Mouse (Mus musculus) lung, postnatal 4 days (tissue): Measurements from ENCODE around the gene Mt1.

ENCODE experiments used
- DNase-seq, 2 experiments: peaks; one replicate each; pipeline ENCODE4 v3.0.0; 2021

Gene Mt1

DNA sequence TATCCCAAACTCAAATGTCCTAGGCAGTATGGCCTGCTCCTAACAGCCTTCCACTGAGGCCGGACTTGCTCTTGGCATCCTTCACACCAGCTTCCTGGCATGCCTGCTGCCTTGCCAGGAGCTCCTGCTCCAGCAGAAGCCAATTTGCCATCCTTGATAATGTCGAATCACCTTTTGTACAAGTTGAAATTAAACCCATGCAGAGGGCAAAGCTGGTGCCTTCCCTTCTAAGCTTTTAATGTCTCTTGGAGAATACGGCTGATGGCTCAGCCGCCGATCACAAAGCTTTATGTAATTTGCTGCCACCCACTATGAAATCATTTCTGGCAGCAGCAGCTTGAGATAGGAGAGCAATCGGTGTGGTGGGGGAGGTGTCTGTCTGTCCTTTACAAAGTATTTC, 30.8 kb downstream of the Mt1 start:
- no peak for DNase-seq

DNA sequence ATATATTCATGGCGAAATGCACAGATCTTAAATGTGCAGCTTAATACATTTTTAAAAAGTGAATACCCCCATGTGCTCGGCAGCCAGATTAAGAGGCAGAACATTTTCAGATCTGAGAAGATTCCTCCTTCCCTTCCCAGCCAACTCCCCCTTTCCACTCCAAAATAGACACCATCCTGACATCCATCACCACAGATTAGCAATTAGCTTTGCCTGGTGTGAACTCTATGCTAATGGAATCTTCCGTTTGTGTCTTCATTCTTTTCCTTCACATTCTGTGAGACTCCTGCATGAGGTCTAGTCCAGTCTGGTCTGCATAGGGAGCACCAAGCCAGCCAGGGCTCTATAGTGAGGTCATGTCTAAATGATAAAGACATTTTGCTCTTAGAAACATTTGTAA, 31.3 kb downstream of the Mt1 start:
- DNase-seq = no peak

DNA sequence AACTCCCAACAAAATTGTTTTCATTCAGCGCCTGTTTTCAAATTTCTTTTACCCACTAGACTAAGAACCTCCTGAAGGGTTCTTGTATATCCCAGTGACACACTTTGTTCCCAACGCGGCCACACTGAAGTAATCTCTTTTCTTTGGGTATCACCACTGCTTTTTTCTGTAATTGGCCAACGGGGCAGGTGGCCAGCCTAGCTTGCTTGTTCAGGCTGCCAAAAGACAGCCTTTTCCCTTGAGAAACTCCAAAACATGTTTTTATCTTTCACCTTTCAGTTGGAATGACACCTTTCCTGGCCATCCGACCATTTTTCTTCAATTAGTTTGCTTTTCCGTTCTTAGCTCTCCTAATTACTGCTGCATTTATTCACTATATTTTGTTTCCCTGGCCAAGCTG, 34.9 kb downstream of the Mt1 start:
- no peak for DNase-seq

DNA sequence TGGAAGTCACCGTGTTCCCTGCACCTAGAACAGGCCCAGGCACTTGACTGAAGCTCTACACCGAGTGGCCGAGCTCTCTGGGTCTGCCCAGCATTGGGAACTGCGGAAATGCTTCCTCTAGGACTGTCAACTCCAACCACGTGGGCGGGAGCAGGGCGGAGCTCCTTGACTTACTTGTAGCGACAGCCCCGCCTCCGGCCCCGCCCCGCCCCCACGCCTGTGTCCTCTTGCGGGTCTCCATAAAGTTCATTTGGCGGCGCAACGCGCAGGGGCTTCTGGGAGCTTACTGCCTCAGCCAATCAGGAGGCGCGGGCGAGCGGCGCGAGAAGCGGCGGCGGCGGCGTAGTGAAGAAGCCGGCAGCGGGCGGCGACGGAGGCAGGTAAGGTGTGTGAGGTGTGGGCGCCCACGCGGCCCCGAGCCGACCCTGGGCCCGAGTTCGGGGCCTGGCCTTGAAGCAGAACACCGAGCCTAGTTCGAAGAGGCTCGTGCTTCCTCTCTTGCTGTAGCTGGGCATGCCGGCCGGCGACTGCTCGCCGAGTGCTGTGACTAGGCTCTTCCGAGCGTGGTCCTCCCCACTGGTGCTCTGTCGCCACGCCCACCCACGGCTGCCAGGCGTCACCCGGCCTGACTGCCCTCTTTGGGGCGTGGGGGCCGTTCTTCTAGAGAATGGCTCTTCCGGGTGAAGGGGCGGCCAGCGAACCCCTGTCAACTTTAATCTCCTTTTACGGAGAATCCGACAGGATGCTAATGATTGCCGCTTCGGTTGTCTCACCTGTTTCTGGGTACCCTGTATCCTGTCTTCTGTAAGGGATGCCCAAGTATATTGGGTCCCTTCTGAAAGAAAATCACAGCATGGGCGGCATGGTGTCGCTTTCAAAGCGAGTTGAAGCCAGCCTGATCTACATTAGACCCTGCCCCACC, 35.6 kb downstream of the Mt1 start, which contains the start of gene Nup93:
Gene Nup93 (plus strand): TSS at position 313 of the 922 bp plus-strand sequence.
- peak; percentile 98 to 99 for DNase-seq

DNA sequence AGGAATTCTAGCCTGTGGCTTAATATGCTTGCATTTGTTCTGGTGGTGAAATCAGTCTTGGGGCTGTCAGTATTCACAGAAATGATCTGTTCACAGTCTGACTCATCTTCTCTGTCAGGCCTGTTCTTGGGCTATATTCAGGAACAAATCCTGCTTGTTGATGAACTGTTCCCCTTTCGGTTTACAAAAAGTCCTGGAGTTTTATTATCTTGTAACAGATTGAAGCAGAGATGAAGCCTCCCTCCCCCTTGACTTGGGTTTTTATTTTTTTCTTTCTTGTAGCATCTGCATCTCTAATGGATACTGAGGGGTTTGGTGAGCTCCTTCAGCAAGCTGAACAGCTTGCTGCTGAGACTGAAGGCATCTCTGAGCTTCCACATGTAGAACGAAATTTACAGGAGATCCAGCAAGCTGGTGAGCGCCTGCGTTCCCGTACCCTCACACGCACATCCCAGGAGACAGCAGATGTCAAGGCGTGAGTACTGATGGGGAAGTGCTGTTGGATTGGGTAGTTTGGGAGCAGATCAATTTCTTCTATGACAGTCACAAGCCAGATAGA, 48.6 kb downstream of the Mt1 start:
- DNase-seq = no peak
